Mouse (Mus musculus) forebrain, embryonic 13.5 days (tissue): Measurements from ENCODE around the gene Nelfb. TPM values are rescaled to one million over a fixed set of nuclear protein-coding genes. Genes with fewer than 3 reads are reported as not detected.

ENCODE experiments used
- ATAC-seq: fragments of 200-750 bp; cut with Nextera tagmentation; 2 replicates; pipeline ENCODE4 v1.8.0; 2017
- H3K27ac ChIP-seq: fragments of 300-500 bp; sonication (generic); 2 replicates; pipeline ENCODE4 v1.5.1; 2015; ENCODE audit warnings: inconsistent platforms, mild to moderate bottlenecking, moderate library complexity
- H3K27me3 ChIP-seq: fragments of 300-500 bp; sonication (generic); 2 replicates; pipeline ENCODE4 v1.6.1; 2015; ENCODE audit warnings: mild to moderate bottlenecking, inconsistent platforms
- H3K36me3 ChIP-seq: fragments of 300-500 bp; sonication (generic); 2 replicates; pipeline ENCODE4 v1.6.1; 2015; ENCODE audit warnings: mild to moderate bottlenecking, inconsistent platforms; ENCODE audit not compliant: poor library complexity, severe bottlenecking
- H3K4me1 ChIP-seq: fragments of 300-500 bp; sonication (generic); 2 replicates; pipeline ENCODE4 v1.6.1; 2015; ENCODE audit warnings: inconsistent platforms
- H3K4me2 ChIP-seq: fragments of 300-500 bp; sonication (generic); 2 replicates; pipeline ENCODE4 v1.6.1; 2015; ENCODE audit warnings: inconsistent platforms, mild to moderate bottlenecking, moderate library complexity
- H3K4me3 ChIP-seq: fragments of 300-500 bp; sonication (generic); 2 replicates; pipeline ENCODE4 v1.5.1; 2015; ENCODE audit warnings: mild to moderate bottlenecking, inconsistent platforms
- H3K9ac ChIP-seq: fragments of 300-500 bp; sonication (generic); 2 replicates; pipeline ENCODE4 v1.6.1; 2015; ENCODE audit warnings: mild to moderate bottlenecking, inconsistent platforms
- H3K9me3 ChIP-seq: fragments of 300-500 bp; sonication (generic); replicated peaks from 2 replicates; pipeline ENCODE4 v1.6.1; 2016; ENCODE audit warnings: inconsistent platforms
- WGBS: fragments of 180-500 bp; shearing (Covaris S2); methylation state at CpG from one replicate; pipeline ENCODE4 v1.1.7; 2015; 5-methylcytosine and 5-hydroxymethylcytosine counted together
- polyA plus RNA-seq: library from polyadenylated mRNA; unstranded; fragments of >200 nt; fragmentation: Nextera tagmentation; extraction: Ambion mirVana; gene quantifications from 2 replicates; pipeline ENCODE4 v1.2.1, GENCODE M21; 2015

The Nelfb gene
- polyA plus RNA-seq, 1 experiment from 2014 or later, result 95.4 TPM

- H3K9me3 ChIP-seq, result no peaks in the 10 kb centered on the region
- no peaks in the 10 kb centered on the region for H3K36me3 ChIP-seq
- WGBS, result 81% methylated on average over 3 of the region's 3 CpGs
- H3K9ac ChIP-seq, result no peak within 1 kb of the TSS
- no peak within 1 kb of the TSS for H3K4me2 ChIP-seq
- no peak within 1 kb of the TSS for H3K4me3 ChIP-seq
- H3K27ac ChIP-seq, result no peak within 1 kb of the TSS
- no peak for ATAC-seq
- peaks cover 18% of the 10 kb centered on the region for H3K4me1 ChIP-seq
- H3K27me3 ChIP-seq, result no peaks in the 10 kb centered on the region; the same call in 1 of the 2 replicates
These were observed 3.2 kb upstream of the Nelfb start, which contains the start of gene Stpg3 for GRCm38 (mm10) chr2:25214444-25214843. Gene Stpg3 (minus strand): TSS chr2:25214637.

- Histone ChIP-seq H3K4me2 (no peak overlapping the region), H3K9ac (no peak overlapping the region), H3K27ac (no peak overlapping the region), H3K27me3 (no peaks in the 10 kb centered on the region; the same call in 1 of the 2 replicates), H3K4me1 (peaks cover 25% of the 10 kb centered on the region), H3K4me3 (no peak overlapping the region), H3K36me3 (peaks cover 5% of the 10 kb centered on the region), H3K9me3 (no peaks in the 10 kb centered on the region)
- no peak for ATAC-seq
- 69% methylated on average over 23 of the region's 23 CpGs for WGBS
These were observed 2.1 kb upstream of the Nelfb start for GRCm38 (mm10) chr2:25213266-25213865.

DNA sequence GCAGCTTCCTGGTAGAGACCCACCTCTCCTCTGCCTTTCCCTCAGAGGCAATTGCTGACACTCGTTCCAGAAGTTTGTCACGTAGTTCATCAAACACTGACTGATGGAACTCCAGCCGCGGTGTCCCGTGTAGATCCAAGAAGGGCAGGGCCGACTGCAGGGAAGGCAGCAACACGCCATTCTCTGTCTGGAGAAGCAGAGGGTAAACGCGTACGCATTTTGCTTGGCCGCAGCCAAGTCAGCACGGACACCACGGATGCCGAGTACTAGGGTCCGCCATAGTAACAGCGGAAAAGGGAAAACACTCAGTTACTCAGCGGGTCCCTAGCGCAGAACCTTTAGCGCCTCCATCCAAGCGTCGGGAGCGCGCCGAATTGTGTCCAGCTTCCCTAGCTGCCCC lies 603 bp downstream of the Nelfb start:
- peaks cover 29% of the 10 kb centered on the region for H3K4me1 ChIP-seq
- no peaks in the 10 kb centered on the region; the same call in 1 of the 2 replicates for H3K27me3 ChIP-seq
- peak overlapping the region; percentile 78 for H3K27ac ChIP-seq
- H3K9me3 ChIP-seq, result no peaks in the 10 kb centered on the region
- peak overlapping the region; percentile 92 for H3K4me3 ChIP-seq
- under 1% methylated on average over 24 of the region's 24 CpGs for WGBS
- H3K9ac ChIP-seq, result peak overlapping the region; percentile 94
- peaks cover 31% of the 10 kb centered on the region for H3K36me3 ChIP-seq
- ATAC-seq, result peak; percentile 42; the same call in 1 of the 2 replicates
- H3K4me2 ChIP-seq, result peak overlapping the region; percentile 89

DNA sequence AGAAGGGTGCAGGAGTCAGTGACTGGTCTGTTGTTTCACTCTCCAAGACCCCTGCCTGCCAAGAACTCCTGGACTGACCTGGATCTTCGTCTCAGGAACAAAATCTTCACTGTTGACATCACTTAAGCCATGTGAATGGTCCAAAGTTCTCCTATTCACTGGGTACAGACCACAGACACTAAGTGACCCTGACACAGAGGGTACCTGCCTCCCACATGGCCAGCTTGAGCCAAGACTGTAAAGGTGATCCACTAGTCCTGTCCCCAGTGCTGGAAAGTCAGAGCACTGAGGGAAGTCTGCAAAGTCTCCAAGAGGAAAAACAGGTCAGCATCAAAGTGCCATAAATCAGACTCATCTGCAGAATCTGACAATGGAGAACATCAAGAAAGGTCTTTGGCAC lies 3.7 kb downstream of the Nelfb start:
- Histone ChIP-seq H3K4me1 (peaks cover 29% of the 10 kb centered on the region), H3K36me3 (peaks cover 62% of the 10 kb centered on the region), H3K4me2 (no peak overlapping the region), H3K9me3 (no peaks in the 10 kb centered on the region), H3K27ac (no peak overlapping the region), H3K4me3 (no peak overlapping the region), H3K27me3 (no peaks in the 10 kb centered on the region), H3K9ac (no peak overlapping the region)
- ATAC-seq, result no peak
- WGBS, result 91% methylated on average over 1 of the region's 1 CpGs

- no peak overlapping the region for H3K4me2 ChIP-seq
- no peak for ATAC-seq
- H3K36me3 ChIP-seq, result peaks cover 96% of the 10 kb centered on the region
These were observed 7.6 kb downstream of the Nelfb start for GRCm38 (mm10) chr2:25203631-25204214.

GRCm38 (mm10) chr2:25200631-25201030 lies 10.7 kb downstream of the Nelfb start:
- no peak for ATAC-seq

More at GRCm38 (mm10) chr2:25203631-25204214, 7.6 kb downstream of the Nelfb start:
- peaks cover 4% of the 10 kb centered on the region for H3K4me1 ChIP-seq
- no peak overlapping the region for H3K9ac ChIP-seq
- WGBS, result 57% methylated on average over 4 of the region's 4 CpGs
- no peaks in the 10 kb centered on the region for H3K27me3 ChIP-seq
- H3K4me3 ChIP-seq, result no peak overlapping the region
- no peak overlapping the region for H3K27ac ChIP-seq
- no peaks in the 10 kb centered on the region for H3K9me3 ChIP-seq

DNA sequence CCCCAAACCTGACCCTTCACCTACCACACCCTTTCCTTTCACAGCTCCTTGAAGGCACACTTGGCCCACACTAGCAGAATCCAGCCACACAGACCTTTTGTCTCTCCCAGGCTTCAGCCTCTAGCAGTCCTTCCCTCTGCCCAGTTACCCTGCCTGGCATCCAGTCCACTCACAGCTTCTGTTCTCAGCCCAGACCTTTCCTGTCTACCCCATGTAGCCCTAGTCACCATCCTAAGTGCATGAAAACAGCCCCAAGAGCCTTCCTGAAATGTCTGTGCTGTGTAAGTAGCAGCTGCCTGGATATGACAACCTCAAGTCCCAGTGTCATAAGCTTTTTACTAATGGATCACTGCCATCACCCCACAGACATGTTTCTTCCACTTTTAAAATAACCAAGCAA lies 13.3 kb downstream of the Nelfb start:
- H3K36me3 ChIP-seq, result peaks cover 50% of the 10 kb centered on the region
- H3K4me1 ChIP-seq, result peaks cover 6% of the 10 kb centered on the region; the same call in 1 of the 2 replicates
- no peaks in the 10 kb centered on the region for H3K9me3 ChIP-seq
- H3K27me3 ChIP-seq, result peaks cover 32% of the 10 kb centered on the region
- H3K4me3 ChIP-seq, result no peak overlapping the region
- ATAC-seq, result no peak
- H3K9ac ChIP-seq, result no peak overlapping the region
- no peak overlapping the region for H3K4me2 ChIP-seq
- H3K27ac ChIP-seq, result no peak overlapping the region

More at GRCm38 (mm10) chr2:25200631-25201030, 10.7 kb downstream of the Nelfb start:
- H3K36me3 ChIP-seq, result peaks cover 77% of the 10 kb centered on the region
- peaks cover 14% of the 10 kb centered on the region for H3K27me3 ChIP-seq
- H3K4me2 ChIP-seq, result no peak overlapping the region
- no peak overlapping the region for H3K9ac ChIP-seq
- no peaks in the 10 kb centered on the region for H3K9me3 ChIP-seq
- no peak overlapping the region for H3K27ac ChIP-seq
- no peaks in the 10 kb centered on the region for H3K4me1 ChIP-seq
- WGBS, result 94% methylated on average over 2 of the region's 2 CpGs
- no peak overlapping the region for H3K4me3 ChIP-seq

DNA sequence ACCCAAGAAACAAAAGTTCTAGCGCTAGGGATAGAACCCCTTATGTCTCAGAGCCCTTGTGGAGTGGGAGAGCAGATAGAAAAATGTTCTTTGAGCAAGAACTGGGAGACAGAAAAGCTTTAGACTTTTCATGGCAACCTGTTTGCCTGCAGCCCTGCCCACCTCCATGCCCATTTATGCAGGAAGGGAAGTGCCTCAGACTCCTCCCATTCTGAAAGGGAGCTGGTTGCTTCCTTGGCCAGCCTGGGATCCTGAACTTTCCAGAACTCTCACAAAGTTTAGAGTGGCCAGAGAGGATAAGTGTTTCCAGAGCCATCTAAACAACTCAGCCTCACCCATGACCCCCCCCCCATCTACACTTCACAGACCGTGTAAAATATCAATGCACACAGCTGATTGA lies 14.1 kb downstream of the Nelfb start:
- Histone ChIP-seq H3K27ac (no peak overlapping the region), H3K4me3 (no peak overlapping the region), H3K36me3 (peaks cover 43% of the 10 kb centered on the region), H3K27me3 (peaks cover 32% of the 10 kb centered on the region), H3K9ac (no peak overlapping the region), H3K4me2 (no peak overlapping the region), H3K9me3 (no peaks in the 10 kb centered on the region), H3K4me1 (peaks cover 6% of the 10 kb centered on the region; the same call in 1 of the 2 replicates)
- 18% methylated on average over 2 of the region's 2 CpGs for WGBS
- no peak for ATAC-seq

- H3K27ac ChIP-seq, result no peak within 1 kb of the TSS
- H3K9me3 ChIP-seq, result no peaks in the 10 kb centered on the region
- H3K9ac ChIP-seq, result no peak within 1 kb of the TSS
- H3K36me3 ChIP-seq, result peaks cover 34% of the 10 kb centered on the region
- WGBS, result 14% methylated on average over 8 of the region's 8 CpGs
- no peak within 1 kb of the TSS for H3K4me3 ChIP-seq
- no peak for ATAC-seq
- peaks cover 6% of the 10 kb centered on the region; the same call in 1 of the 2 replicates for H3K4me1 ChIP-seq
- H3K27me3 ChIP-seq, result peaks cover 32% of the 10 kb centered on the region
- 0 out of 2 replicates have a peak within 1 kb of the TSS, but pooled peaks have one; percentile 14 for H3K4me2 ChIP-seq
These were observed 14.9 kb downstream of the Nelfb start, which contains the start of gene Tor4a for GRCm38 (mm10) chr2:25196172-25196954. Gene Tor4a (minus strand): TSS chr2:25196886.

DNA sequence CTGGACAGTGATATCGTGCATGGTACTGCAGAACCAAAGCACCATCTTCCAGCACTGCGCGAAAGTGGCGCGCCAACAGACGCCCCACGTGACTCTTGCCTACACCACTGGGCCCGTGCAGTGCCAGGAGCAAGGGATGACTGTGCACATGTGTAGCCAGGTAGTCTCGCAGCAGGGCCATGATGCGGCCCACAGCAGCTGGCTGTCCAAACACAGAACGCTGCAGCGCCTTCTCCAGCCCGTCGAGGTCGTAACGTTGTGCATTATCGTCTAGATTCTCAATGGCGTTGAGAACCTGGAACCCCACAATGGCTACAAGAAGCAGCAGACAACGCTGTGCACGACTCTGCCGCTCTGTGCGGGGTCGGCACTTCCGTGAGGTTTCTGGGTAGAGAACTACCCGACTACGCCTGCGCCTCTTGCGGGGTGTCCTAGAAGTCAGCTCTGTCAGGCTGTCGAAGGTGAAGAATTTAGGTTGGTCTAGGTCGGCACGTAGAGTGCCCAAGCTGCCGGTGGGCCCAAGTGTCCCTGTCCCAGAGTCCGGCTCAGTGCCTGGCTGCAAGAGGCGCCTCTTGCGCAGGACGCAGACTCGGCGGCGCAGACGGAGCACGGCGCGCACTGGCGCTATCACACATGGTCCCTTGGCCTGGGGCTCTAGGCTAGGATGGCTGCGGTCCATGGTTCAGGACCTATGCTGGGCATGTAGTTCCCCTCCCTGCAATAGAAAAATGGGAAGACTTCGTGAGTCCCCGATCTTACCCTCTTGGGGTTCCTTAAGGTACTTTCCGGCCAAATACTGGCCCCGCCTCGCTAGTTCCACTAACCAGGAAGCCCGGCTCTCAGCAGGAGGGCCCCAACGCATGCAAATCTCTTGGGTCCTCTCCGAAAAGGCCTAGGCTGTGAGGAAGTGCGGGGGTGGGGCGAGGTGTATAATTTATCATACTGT lies 15.8 kb downstream of the Nelfb start:
- 25% methylated on average over 55 of the region's 55 CpGs for WGBS
- Histone ChIP-seq H3K4me3 (no peak overlapping the region), H3K36me3 (peaks cover 26% of the 10 kb centered on the region), H3K4me1 (peaks cover 6% of the 10 kb centered on the region; the same call in 1 of the 2 replicates), H3K9ac (no peak overlapping the region), H3K9me3 (no peaks in the 10 kb centered on the region), H3K4me2 (0 out of 2 replicates have a peak overlapping the region, but pooled peaks have one; percentile 14), H3K27ac (no peak overlapping the region), H3K27me3 (peaks cover 32% of the 10 kb centered on the region)
- ATAC-seq, result no peak

GRCm38 (mm10) chr2:25194486-25195171 lies 16.7 kb downstream of the Nelfb start:
- Histone ChIP-seq H3K27me3 (peaks cover 32% of the 10 kb centered on the region), H3K36me3 (peaks cover 17% of the 10 kb centered on the region), H3K4me3 (no peak overlapping the region), H3K4me1 (peaks cover 6% of the 10 kb centered on the region; the same call in 1 of the 2 replicates), H3K4me2 (no peak overlapping the region), H3K27ac (no peak overlapping the region), H3K9ac (no peak overlapping the region), H3K9me3 (no peaks in the 10 kb centered on the region)
- WGBS, result 86% methylated on average over 17 of the region's 17 CpGs
- ATAC-seq, result no peak
